Mouse (Mus musculus) midbrain, postnatal 0 days (tissue): ENCODE results near the gene Arl6ip5. TPM values are rescaled to one million over a fixed set of nuclear protein-coding genes. Genes with fewer than 3 reads are reported as not detected.
A peak's percentile ranks its signal among the peaks of the same experiment; 100 is the strongest.

Experiments
- ATAC-seq: fragments of 200-750 bp; cut with Nextera tagmentation; 2 replicates; pipeline ENCODE4 v1.8.0; 2017; ENCODE audit warnings: moderate number of reproducible peaks, mild to moderate bottlenecking, moderate TSS enrichment, moderate library complexity; ENCODE audit not compliant: low FRiP score
- DNase-seq: peaks from one replicate; pipeline ENCODE4 v3.0.0-alpha.2; 2015; ENCODE audit warnings: low spot score
- H3K27ac ChIP-seq: fragments of 300-500 bp; sonication (generic); 2 replicates; pipeline ENCODE4 v1.5.1; 2014; ENCODE audit warnings: low read depth, mild to moderate bottlenecking, low read length, mixed read lengths
- H3K27me3 ChIP-seq: fragments of 300-500 bp; sonication (generic); 2 replicates; pipeline ENCODE4 v1.6.1; 2014; ENCODE audit warnings: low read length, control low read depth, mixed read lengths; ENCODE audit not compliant: insufficient read depth
- H3K36me3 ChIP-seq: fragments of 300-500 bp; sonication (generic); 2 replicates; pipeline ENCODE4 v1.6.1; 2014; ENCODE audit warnings: low read length, control low read depth, mixed read lengths; ENCODE audit not compliant: insufficient read depth
- H3K4me1 ChIP-seq: fragments of 300-500 bp; sonication (generic); 2 replicates; pipeline ENCODE4 v1.6.1; 2014; ENCODE audit warnings: mild to moderate bottlenecking, control low read depth, antibody characterized with exemption, low read length, mixed read lengths; ENCODE audit not compliant: insufficient read depth
- H3K4me2 ChIP-seq: fragments of 300-500 bp; sonication (generic); 2 replicates; pipeline ENCODE4 v1.6.1; 2014; ENCODE audit warnings: low read depth, mild to moderate bottlenecking, low read length, mixed read lengths; ENCODE audit not compliant: poor library complexity, severe bottlenecking
- H3K4me3 ChIP-seq: fragments of 300-500 bp; sonication (generic); 2 replicates; pipeline ENCODE4 v1.5.1; 2014; ENCODE audit warnings: low read depth, mild to moderate bottlenecking, low read length, moderate library complexity
- H3K9ac ChIP-seq: fragments of 300-500 bp; sonication (generic); replicated peaks from 2 replicates; pipeline ENCODE4 v1.6.1; 2014; ENCODE audit warnings: mild to moderate bottlenecking, low read length, moderate library complexity, mixed read lengths; ENCODE audit not compliant: poor library complexity, severe bottlenecking
- H3K9me3 ChIP-seq: fragments of 300-500 bp; sonication (generic); 2 replicates; pipeline ENCODE4 v1.6.1; 2016; ENCODE audit warnings: low read length, control low read depth
- CTCF ChIP-seq: IDR thresholded peaks from 2 replicates; pipeline ENCODE4 v1.5.1; 2016; ENCODE audit warnings: antibody characterized with exemption, mild to moderate bottlenecking
- WGBS: fragments of 180-500 bp; shearing (Covaris S2); extraction: QIAGEN DNeasy Blood & Tissue Kit; methylation state at CpG from one replicate; pipeline ENCODE4 v1.1.7; 2014; 5-methylcytosine and 5-hydroxymethylcytosine counted together
- polyA plus RNA-seq: library from polyadenylated mRNA; unstranded; fragments of >200 nt; fragmentation: Nextera tagmentation; extraction: Ambion mirVana; gene quantifications from 2 replicates; pipeline ENCODE4 v1.2.1, GENCODE M21; 2015
- total RNA-seq: library from RNA; depleted of rRNA; stranded (reverse); fragments of >200 nt; gene quantifications from 2 replicates; pipeline ENCODE4 v1.2.3, GENCODE M21; 2014

Arl6ip5 gene
- total and polyA plus RNA-seq, 2 experiments from 2014 or later, result 118 to 151 TPM

GRCm38 (mm10) chr6:97209201-97209600 is 1.3 kb upstream of the Arl6ip5 start:
- WGBS, result 46% methylated on average over 3 of the region's 3 CpGs
- H3K4me3 ChIP-seq, result no peak overlapping the region
- H3K27me3 ChIP-seq, result no peaks in the 10 kb centered on the region
- H3K4me1 ChIP-seq, result peaks cover 8% of the 10 kb centered on the region; the same call in 1 of the 2 replicates
- no peak for ATAC-seq
- H3K36me3 ChIP-seq, result no peaks in the 10 kb centered on the region
- no peaks in the 10 kb centered on the region for H3K9me3 ChIP-seq
- no peak overlapping the region for H3K27ac ChIP-seq
- DNase-seq, result no peak
- no peak for TF ChIP-seq CTCF
- H3K9ac ChIP-seq, result no peak overlapping the region
- no peak overlapping the region for H3K4me2 ChIP-seq

- no peak for TF ChIP-seq CTCF
- no peaks in the 10 kb centered on the region for H3K9me3 ChIP-seq
- no peaks in the 10 kb centered on the region for H3K36me3 ChIP-seq
- H3K4me1 ChIP-seq, result peaks cover 8% of the 10 kb centered on the region; the same call in 1 of the 2 replicates
- no peak overlapping the region for H3K4me2 ChIP-seq
- no peak overlapping the region for H3K27ac ChIP-seq
- no peak for ATAC-seq
- no peak overlapping the region for H3K4me3 ChIP-seq
- H3K9ac ChIP-seq, result no peak overlapping the region
- no peak for DNase-seq
- H3K27me3 ChIP-seq, result no peaks in the 10 kb centered on the region
- WGBS, result 92% methylated on average over 4 of the region's 4 CpGs
These were observed 738 bp upstream of the Arl6ip5 start for GRCm38 (mm10) chr6:97209751-97210150.

- WGBS, result 1% methylated on average over 22 of the region's 22 CpGs
- Histone ChIP-seq H3K9me3 (no peaks in the 10 kb centered on the region), H3K4me3 (peak overlapping the region; percentile 67), H3K27me3 (no peaks in the 10 kb centered on the region), H3K36me3 (no peaks in the 10 kb centered on the region), H3K4me2 (peak overlapping the region; percentile 75), H3K4me1 (peaks cover 8% of the 10 kb centered on the region; the same call in 1 of the 2 replicates), H3K9ac (peak overlapping the region; percentile 82), H3K27ac (peak overlapping the region; percentile 59)
- ATAC-seq, result peak; percentile 61
- peak; percentile 16 for DNase-seq
- TF ChIP-seq CTCF, result no peak; the same call in 1 of the 2 replicates
These were observed 593 bp downstream of the Arl6ip5 start for GRCm38 (mm10) chr6:97210962-97211601.

- Histone ChIP-seq H3K27me3 (no peaks in the 10 kb centered on the region), H3K9ac (peak overlapping the region; percentile 82; the same call in 1 of the 2 replicates), H3K36me3 (no peaks in the 10 kb centered on the region), H3K27ac (no peak overlapping the region), H3K9me3 (no peaks in the 10 kb centered on the region), H3K4me1 (peaks cover 8% of the 10 kb centered on the region; the same call in 1 of the 2 replicates), H3K4me2 (peak overlapping the region; percentile 75), H3K4me3 (peak overlapping the region; percentile 67)
- DNase-seq, result peak; percentile 50
- no peak for TF ChIP-seq CTCF
- no peak for ATAC-seq
- WGBS, result 54% methylated on average over 12 of the region's 12 CpGs
These were observed 1.5 kb downstream of the Arl6ip5 start for GRCm38 (mm10) chr6:97211981-97212380.

GRCm38 (mm10) chr6:97216154-97216821 is 5.8 kb downstream of the Arl6ip5 start:
- no peak for ATAC-seq

GRCm38 (mm10) chr6:97220672-97221071 is 10.2 kb downstream of the Arl6ip5 start:
- Histone ChIP-seq H3K4me2 (no peak overlapping the region), H3K36me3 (no peaks in the 10 kb centered on the region), H3K27ac (no peak overlapping the region), H3K9ac (no peak overlapping the region), H3K27me3 (no peaks in the 10 kb centered on the region), H3K9me3 (no peaks in the 10 kb centered on the region), H3K4me1 (no peaks in the 10 kb centered on the region), H3K4me3 (no peak overlapping the region)
- 62% methylated on average over 5 of the region's 5 CpGs for WGBS
- ATAC-seq (no peak), DNase-seq (no peak)
- no peak for TF ChIP-seq CTCF

More at GRCm38 (mm10) chr6:97216154-97216821, 5.8 kb downstream of the Arl6ip5 start:
- 74% methylated on average over 4 of the region's 4 CpGs for WGBS
- Histone ChIP-seq H3K27me3 (no peaks in the 10 kb centered on the region), H3K4me2 (no peak overlapping the region), H3K4me1 (peaks cover 8% of the 10 kb centered on the region; the same call in 1 of the 2 replicates), H3K27ac (no peak overlapping the region), H3K36me3 (no peaks in the 10 kb centered on the region), H3K4me3 (no peak overlapping the region), H3K9ac (no peak overlapping the region), H3K9me3 (no peaks in the 10 kb centered on the region)
- TF ChIP-seq CTCF, result no peak
- DNase-seq, result no peak
